Mouse (Mus musculus): ENCODE data around the gene Tbc1d4. TPM values are rescaled to one million over a fixed set of nuclear protein-coding genes. Genes with fewer than 3 reads are reported as not detected.

Tbc1d4 gene
- polyA plus RNA-seq, 1 experiment from 2014 or later: 6.4 TPM

DNA sequence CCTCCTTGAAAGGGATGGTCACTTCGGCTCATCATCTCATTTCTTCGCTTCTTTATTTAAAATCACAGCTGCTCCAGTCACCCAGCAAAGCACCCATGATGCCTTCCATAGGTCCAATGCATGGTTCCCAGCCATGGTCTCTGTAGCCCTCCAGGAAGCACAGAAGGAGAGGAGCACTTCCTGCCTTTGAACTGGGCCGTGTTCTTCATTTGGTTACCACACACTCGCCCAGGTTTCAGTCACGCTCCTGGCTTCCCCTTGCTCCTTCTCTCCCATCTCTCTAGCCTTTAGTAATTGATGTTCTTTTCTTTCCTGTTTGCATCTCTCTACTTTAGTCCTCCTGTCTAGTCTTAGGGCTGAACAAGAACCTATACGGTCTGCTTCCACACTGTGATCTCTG is 79.8 kb downstream of the Tbc1d4 start:
- H3K9me3 ChIP-seq (ENCODE audit: control insufficient read depth, low read length): no peaks in the 10 kb centered on the region
- WGBS: 91% methylated on average over 6 of the region's 6 CpGs
- H3K4me2 ChIP-seq (ENCODE audit: low read depth): no peak overlapping the region
- no peak overlapping the region for H3K4me3 ChIP-seq (ENCODE audit: low read depth, low read length)
- H3K27ac ChIP-seq (ENCODE audit: low read depth, low read length): no peak overlapping the region
- DNase-seq (ENCODE audit: low spot score): no peak
- ATAC-seq (ENCODE audit: insufficient read depth, low FRiP score, low TSS enrichment): no peak
- no peak overlapping the region for H3K9ac ChIP-seq (ENCODE audit: low read length)
- H3K4me1 ChIP-seq (ENCODE audit: control insufficient read depth, insufficient read depth, low read length): no peaks in the 10 kb centered on the region
- H3K36me3 ChIP-seq (ENCODE audit: control insufficient read depth, insufficient read depth, low read length): no peaks in the 10 kb centered on the region
- H3K27me3 ChIP-seq (ENCODE audit: control insufficient read depth, insufficient read depth, low read length): no peaks in the 10 kb centered on the region

DNA sequence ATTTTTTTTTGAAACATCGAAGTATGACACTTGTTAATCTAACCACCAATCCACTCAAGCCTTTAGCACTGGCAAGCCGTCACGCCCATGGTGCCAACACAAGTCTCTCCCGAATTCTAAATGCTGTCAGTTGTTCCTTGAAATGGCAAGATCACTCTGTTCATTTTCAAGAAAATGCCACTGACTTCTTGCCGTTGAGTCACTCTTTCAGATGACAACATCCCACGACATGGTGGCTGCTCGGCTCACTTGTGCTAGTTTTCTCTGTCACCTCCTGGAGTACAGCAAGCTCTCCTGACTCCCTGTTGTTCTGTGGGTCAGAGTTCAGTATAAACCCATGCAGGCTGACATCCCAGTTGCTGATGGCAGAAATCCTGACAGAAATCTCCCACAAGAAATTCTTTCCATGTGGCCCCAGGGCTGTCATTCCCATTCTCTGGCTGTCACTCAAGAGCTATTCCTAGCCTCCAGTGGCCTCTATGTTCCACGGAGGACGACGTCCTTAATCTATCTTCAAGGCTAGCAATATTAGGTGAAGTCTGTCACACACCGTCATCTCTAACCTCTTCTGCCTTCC is 81.5 kb downstream of the Tbc1d4 start:
- Histone ChIP-seq H3K27me3 (ENCODE audit: control insufficient read depth, insufficient read depth, low read length) (no peaks in the 10 kb centered on the region), H3K4me3 (ENCODE audit: low read depth, low read length) (no peak overlapping the region), H3K9me3 (ENCODE audit: control insufficient read depth, low read length) (no peaks in the 10 kb centered on the region), H3K4me1 (ENCODE audit: control insufficient read depth, insufficient read depth, low read length) (no peaks in the 10 kb centered on the region), H3K9ac (ENCODE audit: low read length) (no peak overlapping the region), H3K4me2 (ENCODE audit: low read depth) (no peak overlapping the region), H3K27ac (ENCODE audit: low read depth, low read length) (no peak overlapping the region), H3K36me3 (ENCODE audit: control insufficient read depth, insufficient read depth, low read length) (no peaks in the 10 kb centered on the region)
- no peak for ATAC-seq (ENCODE audit: insufficient read depth, low FRiP score, low TSS enrichment)
- 87% methylated on average over 11 of the region's 11 CpGs for WGBS
- DNase-seq (ENCODE audit: low spot score): no peak

DNA sequence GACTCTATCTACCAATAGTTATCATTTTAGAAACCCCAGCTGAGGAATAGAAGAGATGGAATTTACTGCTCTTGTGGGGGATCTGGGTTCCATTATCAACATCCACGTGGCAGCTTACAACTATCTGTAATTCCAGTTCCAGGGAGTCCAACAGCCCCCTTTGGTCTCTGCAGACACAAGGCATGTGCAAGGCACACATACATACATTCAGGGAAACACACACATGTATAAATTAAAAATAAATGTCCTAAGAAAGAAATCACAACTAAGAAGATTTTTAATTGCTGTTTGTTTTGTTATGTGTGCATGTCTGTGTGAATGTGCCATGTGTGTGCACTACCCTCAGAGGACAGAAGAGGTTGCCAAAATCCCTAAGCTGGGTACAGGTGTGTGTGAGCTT is 82.5 kb downstream of the Tbc1d4 start:
- Histone ChIP-seq H3K4me2 (ENCODE audit: low read depth) (no peak overlapping the region), H3K9ac (ENCODE audit: low read length) (no peak overlapping the region), H3K27ac (ENCODE audit: low read depth, low read length) (no peak overlapping the region), H3K36me3 (ENCODE audit: control insufficient read depth, insufficient read depth, low read length) (no peaks in the 10 kb centered on the region), H3K9me3 (ENCODE audit: control insufficient read depth, low read length) (no peaks in the 10 kb centered on the region), H3K4me1 (ENCODE audit: control insufficient read depth, insufficient read depth, low read length) (no peaks in the 10 kb centered on the region), H3K27me3 (ENCODE audit: control insufficient read depth, insufficient read depth, low read length) (no peaks in the 10 kb centered on the region), H3K4me3 (ENCODE audit: low read depth, low read length) (no peak overlapping the region)
- 77% methylated on average over 1 of the region's 1 CpGs for WGBS
- no peak for DNase-seq (ENCODE audit: low spot score)
- ATAC-seq (ENCODE audit: insufficient read depth, low FRiP score, low TSS enrichment): no peak

DNA sequence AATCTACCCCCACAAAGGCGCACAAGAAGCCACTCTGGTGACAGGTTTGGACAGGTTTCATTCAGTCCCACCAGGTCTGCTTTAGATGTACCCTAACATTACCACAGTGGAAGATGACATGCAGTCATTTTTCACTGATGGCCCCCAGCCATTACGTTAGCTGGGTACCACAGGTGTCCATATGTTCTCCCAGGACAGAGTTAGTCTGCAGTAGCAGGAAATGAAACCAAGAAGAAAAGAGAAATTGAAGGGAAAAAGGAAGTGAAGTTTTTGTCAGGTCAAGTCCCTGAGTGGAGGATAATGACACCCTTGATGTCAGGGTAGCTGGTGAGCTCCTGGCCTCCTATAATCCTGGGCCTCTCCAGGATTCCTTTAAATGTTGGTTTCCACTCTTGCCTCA is 89.0 kb downstream of the Tbc1d4 start:
- Histone ChIP-seq H3K4me2 (ENCODE audit: low read depth) (no peak overlapping the region), H3K36me3 (ENCODE audit: control insufficient read depth, insufficient read depth, low read length) (no peaks in the 10 kb centered on the region), H3K27me3 (ENCODE audit: control insufficient read depth, insufficient read depth, low read length) (no peaks in the 10 kb centered on the region), H3K9me3 (ENCODE audit: control insufficient read depth, low read length) (no peaks in the 10 kb centered on the region), H3K4me3 (ENCODE audit: low read depth, low read length) (no peak overlapping the region), H3K4me1 (ENCODE audit: control insufficient read depth, insufficient read depth, low read length) (peaks cover 1% of the 10 kb centered on the region; the same call in 1 of the 2 replicates), H3K27ac (ENCODE audit: low read depth, low read length) (no peak overlapping the region), H3K9ac (ENCODE audit: low read length) (no peak overlapping the region)
- DNase-seq (ENCODE audit: low spot score) (no peak), ATAC-seq (ENCODE audit: insufficient read depth, low FRiP score, low TSS enrichment) (no peak)
- 81% methylated on average over 2 of the region's 2 CpGs for WGBS

DNA sequence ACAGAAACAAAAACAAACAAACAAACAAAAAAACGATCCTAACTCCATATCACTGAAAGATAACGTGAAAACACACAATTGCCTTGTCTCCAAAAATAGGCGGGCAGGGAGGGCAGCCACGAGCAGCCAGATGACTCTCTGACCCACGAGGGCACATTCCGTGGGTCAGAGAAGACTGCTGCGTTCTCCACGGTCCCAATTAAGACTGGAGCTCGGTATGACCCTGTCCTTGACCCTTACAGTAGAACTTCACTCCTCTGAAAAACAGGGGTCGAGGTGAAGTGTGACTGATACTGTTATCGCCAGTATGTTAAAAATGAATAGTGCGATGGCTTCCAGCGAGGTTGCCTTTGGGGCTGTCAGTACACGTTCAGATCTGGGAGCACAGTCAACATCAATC is 90.7 kb downstream of the Tbc1d4 start:
- Histone ChIP-seq H3K4me2 (ENCODE audit: low read depth) (no peak overlapping the region), H3K27ac (ENCODE audit: low read depth, low read length) (no peak overlapping the region), H3K27me3 (ENCODE audit: control insufficient read depth, insufficient read depth, low read length) (no peaks in the 10 kb centered on the region), H3K4me3 (ENCODE audit: low read depth, low read length) (no peak overlapping the region), H3K9ac (ENCODE audit: low read length) (no peak overlapping the region), H3K4me1 (ENCODE audit: control insufficient read depth, insufficient read depth, low read length) (peaks cover 11% of the 10 kb centered on the region; the same call in 1 of the 2 replicates), H3K9me3 (ENCODE audit: control insufficient read depth, low read length) (no peaks in the 10 kb centered on the region), H3K36me3 (ENCODE audit: control insufficient read depth, insufficient read depth, low read length) (no peaks in the 10 kb centered on the region)
- ATAC-seq (ENCODE audit: insufficient read depth, low FRiP score, low TSS enrichment): no peak
- no peak for DNase-seq (ENCODE audit: low spot score)
- 58% methylated on average over 14 of the region's 14 CpGs for WGBS

DNA sequence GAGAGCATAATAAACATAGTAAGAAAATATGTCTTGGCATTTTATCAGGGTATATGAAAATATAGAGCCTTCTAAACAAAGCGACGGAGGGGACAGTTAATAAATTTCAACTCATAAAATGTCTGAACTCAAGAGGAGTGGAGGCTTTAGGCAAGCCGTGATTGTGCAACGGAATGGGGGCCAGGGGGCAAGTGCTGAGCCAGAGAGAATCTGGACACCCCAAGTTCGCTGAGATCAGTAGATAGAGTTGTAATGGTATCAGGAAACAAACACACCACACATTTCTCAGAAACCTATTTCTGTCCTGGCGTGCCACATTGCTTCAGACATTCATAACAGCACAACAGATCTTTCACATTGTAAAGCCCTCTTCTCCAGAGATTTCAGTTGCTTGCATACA is 91.2 kb downstream of the Tbc1d4 start:
- H3K4me3 ChIP-seq (ENCODE audit: low read depth, low read length): no peak overlapping the region
- no peak overlapping the region for H3K27ac ChIP-seq (ENCODE audit: low read depth, low read length)
- no peaks in the 10 kb centered on the region for H3K36me3 ChIP-seq (ENCODE audit: control insufficient read depth, insufficient read depth, low read length)
- no peak for ATAC-seq (ENCODE audit: insufficient read depth, low FRiP score, low TSS enrichment)
- no peak for DNase-seq (ENCODE audit: low spot score)
- WGBS: 86% methylated on average over 6 of the region's 6 CpGs
- no peaks in the 10 kb centered on the region for H3K27me3 ChIP-seq (ENCODE audit: control insufficient read depth, insufficient read depth, low read length)
- peaks cover 11% of the 10 kb centered on the region; the same call in 1 of the 2 replicates for H3K4me1 ChIP-seq (ENCODE audit: control insufficient read depth, insufficient read depth, low read length)
- no peaks in the 10 kb centered on the region for H3K9me3 ChIP-seq (ENCODE audit: control insufficient read depth, low read length)
- no peak overlapping the region for H3K9ac ChIP-seq (ENCODE audit: low read length)
- H3K4me2 ChIP-seq (ENCODE audit: low read depth): no peak overlapping the region

DNA sequence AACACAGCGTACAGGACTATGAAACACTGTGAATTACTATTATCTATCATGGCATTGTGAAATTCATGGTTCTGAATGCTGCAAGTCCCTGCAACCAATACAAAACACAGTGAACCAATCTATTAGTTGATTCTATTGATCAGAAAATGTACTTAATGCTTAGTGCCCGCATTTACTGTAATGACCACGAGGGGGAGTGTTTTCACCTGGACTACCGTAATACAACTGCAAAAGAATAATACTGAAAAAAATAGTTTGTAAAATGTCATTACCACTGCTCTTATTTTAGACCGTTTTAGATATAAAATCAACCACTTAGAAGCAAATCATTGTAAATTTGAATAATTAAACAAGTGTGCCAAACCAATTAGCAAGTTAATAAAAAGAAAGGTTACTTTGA is 91.7 kb downstream of the Tbc1d4 start:
- DNase-seq (ENCODE audit: low spot score) (peak; percentile 23), ATAC-seq (ENCODE audit: insufficient read depth, low FRiP score, low TSS enrichment) (no peak)
- 30% methylated on average over 5 of the region's 5 CpGs for WGBS
- H3K4me2 ChIP-seq (ENCODE audit: low read depth): no peak overlapping the region
- no peaks in the 10 kb centered on the region for H3K27me3 ChIP-seq (ENCODE audit: control insufficient read depth, insufficient read depth, low read length)
- H3K36me3 ChIP-seq (ENCODE audit: control insufficient read depth, insufficient read depth, low read length): no peaks in the 10 kb centered on the region
- no peaks in the 10 kb centered on the region for H3K9me3 ChIP-seq (ENCODE audit: control insufficient read depth, low read length)
- no peak overlapping the region for H3K27ac ChIP-seq (ENCODE audit: low read depth, low read length)
- H3K4me3 ChIP-seq (ENCODE audit: low read depth, low read length): no peak overlapping the region
- peaks cover 11% of the 10 kb centered on the region; the same call in 1 of the 2 replicates for H3K4me1 ChIP-seq (ENCODE audit: control insufficient read depth, insufficient read depth, low read length)
- no peak overlapping the region for H3K9ac ChIP-seq (ENCODE audit: low read length)

DNA sequence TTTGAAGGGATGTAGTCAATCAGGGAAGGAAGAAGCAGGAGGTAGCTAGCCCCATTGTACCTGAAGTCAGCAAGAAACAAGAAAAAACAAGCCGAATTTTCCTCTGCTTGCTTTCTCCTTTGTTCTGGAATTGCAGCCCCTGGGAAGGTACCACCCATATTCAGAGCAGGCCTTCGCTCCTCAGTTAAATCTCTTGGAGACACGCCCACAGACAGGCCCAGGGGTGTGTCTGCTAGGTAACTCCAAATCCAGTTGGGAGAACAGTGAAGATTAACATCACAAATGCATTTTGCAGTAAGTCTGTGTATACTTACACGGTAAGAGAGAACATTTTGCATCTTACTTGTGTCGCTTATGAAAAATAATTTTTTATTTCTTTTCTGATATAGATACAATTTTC is 92.1 kb downstream of the Tbc1d4 start:
- no peaks in the 10 kb centered on the region for H3K9me3 ChIP-seq (ENCODE audit: control insufficient read depth, low read length)
- WGBS: 39% methylated on average over 5 of the region's 5 CpGs
- H3K9ac ChIP-seq (ENCODE audit: low read length): no peak overlapping the region

DNA sequence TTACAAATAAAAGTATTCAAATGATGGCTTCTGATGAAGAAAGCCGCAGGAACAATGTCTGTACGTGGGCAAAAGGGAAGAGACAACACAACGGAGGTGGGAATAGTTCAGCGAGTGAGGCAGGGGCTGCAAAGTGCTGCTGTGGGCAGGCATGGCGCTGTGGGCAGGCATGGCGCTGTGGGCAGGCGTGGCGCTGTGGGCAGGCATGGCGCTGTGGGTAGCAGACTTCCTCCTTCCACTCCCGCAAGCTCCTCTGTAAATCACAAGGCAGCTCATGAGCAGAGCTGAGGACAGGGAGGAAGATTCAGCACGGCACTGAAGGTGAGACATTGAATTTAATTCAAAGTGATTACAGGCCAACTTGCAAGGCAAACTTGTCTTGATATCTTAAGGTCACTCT is 93.0 kb downstream of the Tbc1d4 start:
- Histone ChIP-seq H3K9me3 (ENCODE audit: control insufficient read depth, low read length) (no peaks in the 10 kb centered on the region), H3K27ac (ENCODE audit: low read depth, low read length) (no peak overlapping the region), H3K9ac (ENCODE audit: low read length) (no peak overlapping the region), H3K4me1 (ENCODE audit: control insufficient read depth, insufficient read depth, low read length) (peaks cover 11% of the 10 kb centered on the region; the same call in 1 of the 2 replicates), H3K4me2 (ENCODE audit: low read depth) (no peak overlapping the region), H3K4me3 (ENCODE audit: low read depth, low read length) (no peak overlapping the region), H3K27me3 (ENCODE audit: control insufficient read depth, insufficient read depth, low read length) (no peaks in the 10 kb centered on the region), H3K36me3 (ENCODE audit: control insufficient read depth, insufficient read depth, low read length) (no peaks in the 10 kb centered on the region)
- DNase-seq (ENCODE audit: low spot score) (no peak), ATAC-seq (ENCODE audit: insufficient read depth, low FRiP score, low TSS enrichment) (no peak)
- WGBS: 93% methylated on average over 11 of the region's 11 CpGs

More for the DNA sequence above, 92.1 kb downstream of the Tbc1d4 start:
- DNase-seq (ENCODE audit: low spot score): no peak
- H3K36me3 ChIP-seq (ENCODE audit: control insufficient read depth, insufficient read depth, low read length): no peaks in the 10 kb centered on the region
- H3K27me3 ChIP-seq (ENCODE audit: control insufficient read depth, insufficient read depth, low read length): no peaks in the 10 kb centered on the region
- H3K27ac ChIP-seq (ENCODE audit: low read depth, low read length): no peak overlapping the region
- no peak overlapping the region for H3K4me2 ChIP-seq (ENCODE audit: low read depth)
- ATAC-seq (ENCODE audit: insufficient read depth, low FRiP score, low TSS enrichment): no peak
- peaks cover 11% of the 10 kb centered on the region; the same call in 1 of the 2 replicates for H3K4me1 ChIP-seq (ENCODE audit: control insufficient read depth, insufficient read depth, low read length)
- H3K4me3 ChIP-seq (ENCODE audit: low read depth, low read length): no peak overlapping the region

Data from neural tube, embryonic 11.5 days (tissue).